Mouse (Mus musculus) CH12.LX (cell line): ENCODE measurements at regions not wholly inside any gene's neighbourhood (a gene's known extent, or its start where the extent isn't known, plus 50 kb on each side); places are given as distances from the start of the nearest gene placed in this dataset.

Experiments
- DNase-seq: peaks from one replicate; pipeline ENCODE4 v3.0.0-alpha.2; 2013; ENCODE audit errors: extremely low read depth
- H3K27ac ChIP-seq: 2 replicates; pipeline ENCODE4 v1.5.1; 2012; ENCODE audit warnings: low read depth, mild to moderate bottlenecking, control low read depth, moderate library complexity; ENCODE audit not compliant: insufficient read depth
- H3K27me3 ChIP-seq: replicated peaks from 2 replicates; pipeline ENCODE3; 2012; ENCODE audit warnings: inconsistent platforms
- H3K36me3 ChIP-seq, 2 experiments: replicated peaks in 1 of 2; 2 replicates each; pipeline versions ENCODE3 to v1.6.1; 2012; ENCODE audit warnings: inconsistent platforms in 1 of 2, low read length in 1 of 2, mild to moderate bottlenecking in 1 of 2, mixed read lengths in 1 of 2, moderate library complexity in 1 of 2; ENCODE audit not compliant: control insufficient read depth in 1 of 2, insufficient read depth in 1 of 2
- H3K4me1 ChIP-seq, 2 experiments: 2 replicates each; pipeline ENCODE4 v1.6.1; 2012; ENCODE audit warnings: inconsistent platforms in 1 of 2, moderate library complexity in 1 of 2; ENCODE audit not compliant: insufficient read depth in 2 of 2, control insufficient read depth in 1 of 2
- H3K4me2 ChIP-seq: 2 replicates; pipeline ENCODE4 v1.6.1; 2012; ENCODE audit warnings: low read depth, mild to moderate bottlenecking, control low read depth; ENCODE audit not compliant: poor library complexity, insufficient read depth, severe bottlenecking
- H3K4me3 ChIP-seq, 3 experiments: fragments of 150-350 bp in 1 of 3; sonication (generic) in 1 of 3; replicated peaks in 1 of 3; 2 replicates each; pipeline versions ENCODE3 to v1.5.1; 2011 to 2012; ENCODE audit warnings: low read depth in 2 of 3, low read length in 2 of 3, mild to moderate bottlenecking in 2 of 3, moderate library complexity in 2 of 3, control low read depth in 1 of 3, improper control_type of control experiment in 1 of 3, inconsistent platforms in 1 of 3, mixed read lengths in 1 of 3; ENCODE audit not compliant: poor library complexity in 1 of 3
- H3K79me2 ChIP-seq: replicated peaks from 2 replicates; pipeline ENCODE4 v1.6.1; 2012; ENCODE audit warnings: mild to moderate bottlenecking, moderate library complexity; ENCODE audit not compliant: control insufficient read depth, poor library complexity, insufficient read depth, severe bottlenecking; ENCODE audit errors: extremely low read depth
- H3K9ac ChIP-seq: 2 replicates; pipeline ENCODE4 v1.6.1; 2012; ENCODE audit warnings: low read depth, mild to moderate bottlenecking, control low read depth, moderate library complexity; ENCODE audit not compliant: insufficient read depth
- H3K9me3 ChIP-seq: replicated peaks from 2 replicates; pipeline ENCODE3; 2012; ENCODE audit warnings: low read length, inconsistent platforms, mixed read lengths
- BHLHE40 ChIP-seq: IDR thresholded peaks from 2 replicates; pipeline ENCODE4 v1.6.1; 2011; ENCODE audit warnings: mild to moderate bottlenecking, low read depth, low read length, improper control_type of control experiment
- CHD1 ChIP-seq: IDR thresholded peaks from 2 replicates; pipeline ENCODE4 v1.6.1; 2012; ENCODE audit warnings: low read depth, low read length, improper control_type of control experiment, inconsistent platforms
- CHD2 ChIP-seq: IDR thresholded peaks from 2 replicates; pipeline ENCODE4 v1.6.1; 2011; ENCODE audit warnings: low read length, improper control_type of control experiment
- CTCF ChIP-seq, 2 experiments: IDR thresholded peaks in 1 of 2; conservative IDR thresholded peaks in 1 of 2; 2 replicates each; pipeline ENCODE4 v1.5.1; 2011 to 2012; ENCODE audit warnings: low read depth in 2 of 2, low read length in 2 of 2, improper control_type of control experiment in 1 of 2, inconsistent platforms in 1 of 2, mild to moderate bottlenecking in 1 of 2, moderate library complexity in 1 of 2
- ETS1 ChIP-seq: conservative IDR thresholded peaks from 2 replicates; pipeline ENCODE4 v1.6.1; 2012; ENCODE audit warnings: low read depth, mild to moderate bottlenecking, inconsistent platforms, low read length, improper control_type of control experiment, moderate library complexity
- GABPA ChIP-seq: IDR thresholded peaks from 2 replicates; pipeline ENCODE4 v1.6.1; 2012; ENCODE audit warnings: low read depth, low read length, improper control_type of control experiment, inconsistent platforms; ENCODE audit not compliant: insufficient replicate concordance
- IRF4 ChIP-seq: IDR thresholded peaks from 2 replicates; pipeline ENCODE4 v1.6.1; 2014; ENCODE audit warnings: low read depth, mild to moderate bottlenecking, inconsistent platforms, low read length, improper control_type of control experiment
- JUND ChIP-seq: conservative IDR thresholded peaks from 2 replicates; pipeline ENCODE4 v1.6.1; 2011; ENCODE audit warnings: low read depth, low read length, improper control_type of control experiment
- MAFK ChIP-seq: IDR thresholded peaks from 2 replicates; pipeline ENCODE4 v1.6.1; 2011; ENCODE audit warnings: low read length, improper control_type of control experiment; ENCODE audit not compliant: insufficient replicate concordance
- MAZ ChIP-seq: IDR thresholded peaks from 2 replicates; pipeline ENCODE4 v1.6.1; 2012; ENCODE audit warnings: low read depth, mild to moderate bottlenecking, inconsistent platforms, low read length, improper control_type of control experiment, moderate library complexity
- MEF2A ChIP-seq: IDR thresholded peaks from 2 replicates; pipeline ENCODE4 v1.6.1; 2014; ENCODE audit warnings: low read depth, mild to moderate bottlenecking, inconsistent platforms, low read length, improper control_type of control experiment, borderline replicate concordance
- NELFE ChIP-seq: IDR thresholded peaks from 2 replicates; pipeline ENCODE4 v1.6.1; 2011; ENCODE audit warnings: low read depth, low read length, improper control_type of control experiment
- NRF1 ChIP-seq: IDR thresholded peaks from 2 replicates; pipeline ENCODE4 v1.6.1; 2014; ENCODE audit warnings: low read depth, mild to moderate bottlenecking, inconsistent platforms, low read length, improper control_type of control experiment, moderate library complexity
- PAX5 ChIP-seq: IDR thresholded peaks from 2 replicates; pipeline ENCODE4 v1.6.1; 2012; ENCODE audit warnings: low read length, inconsistent platforms, mixed read lengths
- POLR2A ChIP-seq: IDR thresholded peaks from 2 replicates; pipeline ENCODE4 v1.6.1; 2011; ENCODE audit warnings: low read depth, mild to moderate bottlenecking, improper control_type of control experiment, low read length
- RAD21 ChIP-seq: IDR thresholded peaks from 2 replicates; pipeline ENCODE4 v1.6.1; 2011; ENCODE audit warnings: low read depth, mild to moderate bottlenecking, low read length, improper control_type of control experiment, moderate library complexity
- TBP ChIP-seq: conservative IDR thresholded peaks from 2 replicates; pipeline ENCODE4 v1.6.1; 2011; ENCODE audit warnings: low read depth, low read length, improper control_type of control experiment
- ZKSCAN1 ChIP-seq: IDR thresholded peaks from 2 replicates; pipeline ENCODE4 v1.6.1; 2012; ENCODE audit warnings: low read depth, inconsistent platforms, low read length, improper control_type of control experiment, borderline replicate concordance
- ZNF384 ChIP-seq: IDR thresholded peaks from 2 replicates; pipeline ENCODE4 v1.6.1; 2012; ENCODE audit warnings: low read depth, low read length, improper control_type of control experiment, inconsistent platforms
- dilution Hi-C: fragments of 300-500 bp; cut with MboI; formaldehyde crosslinking; loops from 2 replicates; pipeline ENCODE4 v1.14.3; 2020; ENCODE audit warnings: low sequenced_read_pairs; ENCODE audit not compliant: extremely low pct_unique_long_range_greater_than_20kb, extremely low pct_ligation_motif_present
- in situ Hi-C: fragments of 300-500 bp; cut with MboI; formaldehyde crosslinking; loops from 3 replicates; pipeline ENCODE4 v1.14.3; 2019; ENCODE audit warnings: low sequenced_read_pairs, low pct_ligation_motif_present, low pct_unique_long_range_greater_than_20kb, mixed read lengths

DNA sequence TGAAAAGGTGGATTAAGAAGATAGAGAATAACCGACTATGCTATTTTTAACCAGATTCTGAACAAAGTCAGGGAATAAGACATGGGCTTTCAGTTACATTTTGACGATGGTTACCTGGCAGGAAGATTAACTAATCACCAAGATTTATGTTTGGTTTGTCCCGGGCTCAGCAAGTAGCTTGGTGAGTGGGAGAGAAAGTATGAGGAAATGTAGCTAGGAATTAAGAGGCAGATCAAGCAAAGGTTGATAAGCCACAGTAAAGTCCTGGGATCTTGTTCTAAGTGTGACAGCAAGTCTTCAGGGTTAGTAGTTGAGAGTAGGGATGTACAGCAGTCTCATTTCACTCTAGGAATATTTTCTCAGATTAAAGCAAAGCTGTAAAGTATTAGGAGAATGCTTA lies 149.3 kb upstream of the Nr2f1 start:
- in situ Hi-C loops (no loop called here), dilution Hi-C loops (no loop called here)
- no peak overlapping the region for H3K4me2 ChIP-seq
- no peak overlapping the region for H3K9ac ChIP-seq
- H3K36me3 ChIP-seq: no peaks in the 10 kb centered on the region
- no peaks in the 10 kb centered on the region for H3K27me3 ChIP-seq
- no peak overlapping the region for H3K4me3 ChIP-seq
- no peaks in the 10 kb centered on the region for H3K9me3 ChIP-seq
- no peak overlapping the region for H3K27ac ChIP-seq
- no peaks in the 10 kb centered on the region for H3K79me2 ChIP-seq
- TF ChIP-seq CHD2 (no peak), GABPA (no peak), NELFE (no peak), ZKSCAN1 (no peak), MAZ (no peak), CTCF (conservative IDR thresholded peaks at IDR 0.05 in 1 of 2, IDR thresholded peaks at IDR 0.05 in 1 of 2; ENCODE audit: low read depth in 2 of 2, low read length in 2 of 2) (no peak), CHD1 (no peak), PAX5 (no peak), MAFK (no peak), RAD21 (no peak), TBP (no peak), IRF4 (no peak), ZNF384 (no peak)
- no peak for DNase-seq
- no peaks in the 10 kb centered on the region for H3K4me1 ChIP-seq

DNA sequence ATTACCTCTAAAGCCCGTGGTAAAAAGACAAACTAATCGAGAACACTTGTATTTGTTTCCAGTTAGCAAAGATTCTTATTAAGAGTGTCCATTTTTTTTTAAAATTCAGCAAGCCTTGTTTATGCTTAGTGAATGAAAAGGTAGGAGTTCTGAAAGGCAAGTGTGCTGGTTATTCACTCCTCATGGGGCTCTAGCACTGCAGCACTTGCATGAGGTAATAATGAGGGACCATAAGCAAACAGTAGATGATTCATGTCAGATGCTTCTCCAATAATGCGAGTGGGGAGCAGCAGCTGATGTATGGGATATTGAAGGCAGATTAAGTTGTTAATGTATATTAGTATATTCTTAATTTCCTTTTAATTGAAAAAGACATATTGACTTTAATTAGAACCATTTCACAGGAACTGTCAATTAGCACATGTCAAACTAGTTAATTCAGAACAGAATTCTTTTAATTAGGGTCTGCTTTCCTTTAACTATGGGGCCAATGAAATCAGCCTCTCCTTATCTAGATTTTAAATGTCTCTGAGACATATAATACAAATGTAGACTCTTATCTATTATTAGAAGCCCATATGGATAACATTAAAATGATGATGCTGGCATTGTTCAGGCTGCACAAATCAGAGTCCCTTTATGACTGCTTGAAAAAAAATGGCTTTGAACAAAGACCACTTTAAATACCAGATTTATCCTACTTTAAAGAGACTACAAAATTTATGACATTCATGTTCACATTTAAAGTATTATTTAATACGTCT lies 125.1 kb upstream of the Nr2f1 start:
- in situ Hi-C loops: no loop called here
- DNase-seq: no peak
- no peak overlapping the region for H3K9ac ChIP-seq
- no peaks in the 10 kb centered on the region for H3K27me3 ChIP-seq
- TF ChIP-seq RAD21 (no peak), IRF4 (no peak), NRF1 (no peak), TBP (no peak), POLR2A (no peak), ZNF384 (no peak), MEF2A (no peak), JUND (no peak), ETS1 (no peak), CTCF (conservative IDR thresholded peaks at IDR 0.05 in 1 of 2, IDR thresholded peaks at IDR 0.05 in 1 of 2; ENCODE audit: low read depth in 2 of 2, low read length in 2 of 2) (no peak), BHLHE40 (no peak)
- H3K36me3 ChIP-seq: no peaks in the 10 kb centered on the region
- H3K4me2 ChIP-seq: no peak overlapping the region
- dilution Hi-C loops: no loop called here
- no peak overlapping the region for H3K27ac ChIP-seq
- no peaks in the 10 kb centered on the region for H3K4me1 ChIP-seq
- H3K79me2 ChIP-seq: no peaks in the 10 kb centered on the region
- H3K4me3 ChIP-seq: no peak overlapping the region
- H3K9me3 ChIP-seq: no peaks in the 10 kb centered on the region
